Mouse (Mus musculus) G1E (cell line): Measurements from ENCODE around the gene Lrpap1. TPM values are rescaled to one million over a fixed set of nuclear protein-coding genes. Genes with fewer than 3 reads are reported as not detected.

Experiments
- ATAC-seq: 2 replicates; pipeline ENCODE4 v1.8.0; 2016; ENCODE audit warnings: mild to moderate bottlenecking; ENCODE audit not compliant: insufficient number of reproducible peaks, poor library complexity, low FRiP score, severe bottlenecking; ENCODE audit errors: extremely low read depth
- DNase-seq: peaks from one replicate; pipeline ENCODE4 v3.0.0; 2012; ENCODE audit warnings: low spot score
- H3K27me3 ChIP-seq: 2 replicates; pipeline ENCODE4 v1.6.1; 2012; ENCODE audit warnings: mild to moderate bottlenecking, low read length, inconsistent platforms; ENCODE audit not compliant: insufficient read depth
- H3K36me3 ChIP-seq: replicated peaks from 2 replicates; pipeline ENCODE3; 2012; ENCODE audit warnings: mild to moderate bottlenecking, inconsistent platforms
- H3K4me1 ChIP-seq: 2 replicates; pipeline ENCODE4 v1.6.1; 2012; ENCODE audit warnings: low read depth, low read length, inconsistent platforms, mixed read lengths; ENCODE audit not compliant: insufficient read depth
- H3K4me3 ChIP-seq: 2 replicates; pipeline ENCODE4 v1.5.1; 2012; ENCODE audit warnings: low read depth, mild to moderate bottlenecking, inconsistent platforms, low read length, moderate library complexity, mixed read lengths
- H3K9me3 ChIP-seq: replicated peaks from 2 replicates; pipeline ENCODE4 v1.6.1; 2012; ENCODE audit warnings: inconsistent platforms
- CTCF ChIP-seq: IDR thresholded peaks from 2 replicates; pipeline ENCODE4 v1.5.1; 2012; ENCODE audit warnings: low read depth, low read length, inconsistent platforms, mixed read lengths
- GATA1 ChIP-seq: IDR thresholded peaks from 2 replicates; pipeline ENCODE4 v1.6.1; 2012; ENCODE audit warnings: borderline replicate concordance, low read length, inconsistent platforms, mixed read lengths
- GATA2 ChIP-seq: IDR thresholded peaks from 2 replicates; pipeline ENCODE4 v1.6.1; 2012; ENCODE audit warnings: low read depth, low read length, inconsistent platforms, borderline replicate concordance
- POLR2AphosphoS5 ChIP-seq: IDR thresholded peaks from 2 replicates; pipeline ENCODE4 v1.6.1; 2012; ENCODE audit warnings: low read depth, low read length, inconsistent platforms; ENCODE audit not compliant: insufficient replicate concordance
- TAL1 ChIP-seq: conservative IDR thresholded peaks from 2 replicates; pipeline ENCODE4 v1.6.1; 2012; ENCODE audit warnings: low read depth, low read length, inconsistent platforms, mixed read lengths
- polyA plus RNA-seq: library from polyadenylated mRNA; stranded (reverse); fragments of >175 nt; gene quantifications from 2 replicates; pipeline ENCODE4 v1.2.3, GENCODE M21; 2012
- total RNA-seq, 2 experiments: library from RNA; stranded (forward) in 1 of 2; stranded (reverse) in 1 of 2; fragments of 200-1000 nt in 1 of 2; fragments of >200 nt in 1 of 2; fragmentation: Nextera tagmentation in 1 of 2; gene quantifications; 2 replicates each; pipeline ENCODE4 v1.2.3; 2014 to 2017

The Lrpap1 gene
- total and polyA plus RNA-seq, 3 experiments: 17.5 to 42.5 (median 20.8) TPM

DNA sequence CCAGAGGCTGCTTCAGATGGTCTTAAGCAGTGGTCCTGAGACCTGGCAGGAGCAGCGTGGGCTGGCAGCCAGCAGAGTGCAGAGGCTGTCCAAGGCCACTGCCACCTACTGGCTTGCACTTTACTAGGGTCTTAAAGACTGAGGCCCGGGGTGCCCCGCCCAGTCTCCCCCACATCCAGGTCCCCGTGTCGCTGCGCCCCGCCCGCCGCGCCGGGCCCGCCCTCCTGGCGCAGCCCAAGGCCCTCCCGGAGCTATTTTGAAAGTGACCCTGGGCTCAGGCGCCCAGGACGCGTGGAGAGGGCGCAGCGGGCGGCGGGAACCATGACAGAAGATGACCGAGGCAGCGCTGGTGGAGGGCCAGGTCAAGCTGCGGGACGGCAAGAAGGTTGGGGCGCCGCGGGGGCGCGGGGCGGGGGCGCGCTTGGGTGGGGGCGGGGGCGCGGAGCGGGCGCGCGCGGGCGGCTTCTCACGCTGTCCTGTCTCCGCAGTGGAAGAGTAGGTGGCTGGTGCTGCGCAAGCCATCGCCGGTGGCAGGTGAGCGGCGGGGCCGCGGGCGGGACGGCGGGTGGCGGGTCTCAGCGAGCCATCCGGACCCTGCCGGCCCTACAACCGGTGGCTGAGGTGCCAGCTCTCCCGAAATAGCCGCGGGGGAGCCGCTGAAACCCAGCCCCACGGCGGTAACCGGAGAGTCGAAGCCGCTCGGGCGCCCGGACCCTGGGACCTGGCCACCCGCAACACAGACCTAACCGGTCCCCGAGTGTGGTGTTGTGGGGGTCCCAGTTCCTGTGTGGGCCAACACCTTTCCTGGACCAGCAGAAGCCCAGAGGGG lies 48.7 kb downstream of the Lrpap1 start, which contains the start of gene Dok7:
Dok7 (plus strand) TSS at position 163 of the 829 bp plus-strand sequence.
- Histone ChIP-seq H3K36me3 (no peaks in the 10 kb centered on the region), H3K9me3 (no peaks in the 10 kb centered on the region), H3K4me1 (no peaks in the 10 kb centered on the region), H3K4me3 (no peak within 1 kb of the TSS; the same call in 1 of the 2 replicates), H3K27me3 (peaks cover 46% of the 10 kb centered on the region)
- ATAC-seq (no peak), DNase-seq (no peak)
- TF ChIP-seq TAL1: no peak
- TF ChIP-seq CTCF: no peak
- no peak for TF ChIP-seq GATA2
- TF ChIP-seq POLR2AphosphoS5: no peak
- TF ChIP-seq GATA1: no peak

GRCm38 (mm10) chr5:35055076-35055475 lies 50.5 kb downstream of the Lrpap1 start:
- no peak for ATAC-seq
- H3K27me3 ChIP-seq: peaks cover 55% of the 10 kb centered on the region
- H3K4me1 ChIP-seq: no peaks in the 10 kb centered on the region

DNA sequence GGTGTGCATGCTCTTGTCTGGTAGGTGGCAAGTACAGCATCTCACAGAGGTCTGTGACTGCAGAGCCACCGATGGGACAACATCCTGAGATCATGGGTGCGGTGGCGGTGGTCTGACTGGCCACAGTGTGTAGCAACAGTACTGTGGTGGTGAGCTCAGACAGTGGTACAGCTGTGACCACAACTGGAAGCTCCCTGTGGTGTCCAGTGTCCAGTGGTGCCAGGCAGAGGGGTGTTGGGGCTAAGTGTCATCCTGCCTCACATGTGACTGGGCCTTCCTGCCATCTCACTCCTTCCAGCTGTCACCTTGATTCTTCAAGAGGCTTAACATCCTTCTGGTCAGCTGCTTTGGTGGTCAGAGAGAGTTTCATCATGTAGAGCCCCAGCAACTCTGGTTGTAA lies 50.9 kb downstream of the Lrpap1 start:
- Histone ChIP-seq H3K4me3 (no peak overlapping the region), H3K9me3 (no peaks in the 10 kb centered on the region), H3K4me1 (no peaks in the 10 kb centered on the region), H3K36me3 (no peaks in the 10 kb centered on the region), H3K27me3 (peaks cover 52% of the 10 kb centered on the region)
- no peak; the same call in 1 of the 2 replicates for ATAC-seq
- TF ChIP-seq GATA2 (no peak), GATA1 (no peak), POLR2AphosphoS5 (no peak), CTCF (no peak), TAL1 (no peak)
- DNase-seq: no peak

More at GRCm38 (mm10) chr5:35055076-35055475, 50.5 kb downstream of the Lrpap1 start:
- DNase-seq: no peak
- TF ChIP-seq TAL1 (no peak), GATA1 (no peak), POLR2AphosphoS5 (no peak), CTCF (no peak), GATA2 (no peak)
- Histone ChIP-seq H3K4me3 (no peak overlapping the region), H3K9me3 (no peaks in the 10 kb centered on the region), H3K36me3 (no peaks in the 10 kb centered on the region)

GRCm38 (mm10) chr5:35050541-35050940 lies 55.0 kb downstream of the Lrpap1 start:
- DNase-seq (no peak), ATAC-seq (no peak)
- Histone ChIP-seq H3K36me3 (no peaks in the 10 kb centered on the region), H3K4me3 (no peak overlapping the region), H3K9me3 (no peaks in the 10 kb centered on the region), H3K4me1 (no peaks in the 10 kb centered on the region), H3K27me3 (peaks cover 49% of the 10 kb centered on the region)
- TF ChIP-seq GATA1 (no peak), CTCF (no peak), POLR2AphosphoS5 (no peak), GATA2 (no peak), TAL1 (no peak)

DNA sequence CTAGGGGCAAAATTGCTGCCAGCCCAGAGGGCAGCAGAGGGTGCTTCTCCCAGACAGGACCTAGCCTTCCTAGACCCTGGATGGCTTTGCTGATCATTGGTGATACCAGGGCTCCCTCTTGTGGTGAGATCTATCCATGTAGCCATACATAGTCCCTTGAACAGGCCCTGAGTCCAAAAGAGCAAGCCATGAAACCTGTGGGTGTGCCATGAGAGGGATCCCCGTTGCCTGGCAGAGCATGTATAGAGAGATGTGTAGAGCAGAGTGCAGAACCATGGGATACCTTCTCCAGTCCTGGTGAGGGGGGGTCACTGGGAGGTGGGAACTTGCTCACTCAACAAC lies 62.5 kb downstream of the Lrpap1 start:
- ATAC-seq (peak; percentile 29; the same call in 1 of the 2 replicates), DNase-seq (peak; percentile 73)
- Histone ChIP-seq H3K9me3 (no peaks in the 10 kb centered on the region), H3K4me3 (no peak overlapping the region), H3K36me3 (no peaks in the 10 kb centered on the region), H3K4me1 (peaks cover 8% of the 10 kb centered on the region; the same call in 1 of the 2 replicates), H3K27me3 (peaks cover 64% of the 10 kb centered on the region; the same call in 1 of the 2 replicates)
- TF ChIP-seq GATA1 (no peak), CTCF (peak; percentile 51)

DNA sequence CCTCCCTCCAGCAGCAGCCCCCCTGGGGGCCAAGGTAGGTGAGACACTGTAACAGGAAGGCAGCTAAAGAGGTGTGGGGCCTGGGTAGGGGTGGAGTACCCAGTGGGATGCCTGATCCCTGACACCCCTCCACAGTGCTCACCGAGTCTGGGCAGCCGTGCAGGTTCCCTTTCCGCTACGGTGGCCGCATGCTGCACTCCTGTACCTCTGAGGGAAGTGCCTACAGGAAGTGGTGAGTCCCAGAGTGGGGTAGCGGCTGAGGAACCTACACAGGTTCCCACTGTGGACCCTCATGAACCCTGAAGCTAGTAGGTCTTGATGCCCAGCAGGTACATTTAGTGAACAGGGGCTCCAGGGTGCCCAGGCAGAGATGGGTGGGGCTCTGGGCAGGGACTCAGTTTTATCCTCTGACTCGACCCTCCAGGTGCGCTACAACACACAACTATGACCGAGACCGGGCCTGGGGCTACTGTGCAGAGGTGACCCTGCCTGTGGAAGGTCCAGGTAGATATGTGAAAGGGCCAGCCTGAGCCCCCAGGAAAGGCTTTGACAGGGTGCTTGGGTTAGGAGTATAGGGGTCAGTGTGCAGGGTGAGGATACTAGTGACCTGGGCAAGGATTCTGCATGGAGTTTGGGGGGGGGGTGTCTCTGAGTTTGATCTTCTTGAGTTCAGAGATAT lies 63.0 kb downstream of the Lrpap1 start:
- H3K4me3 ChIP-seq: no peak overlapping the region
- TF ChIP-seq POLR2AphosphoS5 (no peak), GATA1 (no peak), TAL1 (no peak), CTCF (no peak), GATA2 (no peak)
- ATAC-seq (no peak), DNase-seq (no peak)
- peaks cover 66% of the 10 kb centered on the region; the same call in 1 of the 2 replicates for H3K27me3 ChIP-seq
- peaks cover 8% of the 10 kb centered on the region; the same call in 1 of the 2 replicates for H3K4me1 ChIP-seq
- no peaks in the 10 kb centered on the region for H3K9me3 ChIP-seq
- no peaks in the 10 kb centered on the region for H3K36me3 ChIP-seq

Other genes with a start within 250 kb of the Lrpap1 start
- gene Msantd1, start 197.8 kb downstream of the Lrpap1 start, total RNA-seq (2014; fragmentation: Nextera tagmentation): not detected in 2 replicates
- gene Msantd1, start 197.8 kb downstream of the Lrpap1 start, total RNA-seq (2017): 0.22 and 0.29 TPM in 2 replicates
- gene Msantd1, start 197.8 kb downstream of the Lrpap1 start, polyA plus RNA-seq: 0.20 and 0.25 TPM in 2 replicates
- gene Rgs12, start 156.3 kb downstream of the Lrpap1 start, total RNA-seq (2014; fragmentation: Nextera tagmentation): 6.5 and 14.3 TPM in 2 replicates
- gene Rgs12, start 156.3 kb downstream of the Lrpap1 start, total RNA-seq (2017): 5.7 and 9.5 TPM in 2 replicates
- 1.8 and 1.9 TPM in 2 replicates for gene Rgs12, start 156.3 kb downstream of the Lrpap1 start, polyA plus RNA-seq
- not detected in 2 replicates for gene Hgfac, start 64.3 kb downstream of the Lrpap1 start, total RNA-seq (2014; fragmentation: Nextera tagmentation)
- 0.27 and 0.93 TPM in 2 replicates for gene Hgfac, start 64.3 kb downstream of the Lrpap1 start, total RNA-seq (2017)
- gene Hgfac, start 64.3 kb downstream of the Lrpap1 start, polyA plus RNA-seq: not detected in 2 replicates
- not detected in 2 replicates for gene Dok7, start 49.0 kb downstream of the Lrpap1 start, total RNA-seq (2014; fragmentation: Nextera tagmentation)
- not detected in 2 replicates for gene Dok7, start 49.0 kb downstream of the Lrpap1 start, total RNA-seq (2017)
- not detected in 2 replicates for gene Dok7, start 49.0 kb downstream of the Lrpap1 start, polyA plus RNA-seq
- not detected in 2 replicates for gene Adra2c, start 172.6 kb upstream of the Lrpap1 start, total RNA-seq (2014; fragmentation: Nextera tagmentation)
- gene Adra2c, start 172.6 kb upstream of the Lrpap1 start, total RNA-seq (2017): 0.05 and 0.06 TPM in 2 replicates
- gene Adra2c, start 172.6 kb upstream of the Lrpap1 start, polyA plus RNA-seq: not detected in 2 replicates